Mouse (Mus musculus) urinary bladder, adult 2 months (tissue): ENCODE measurements around the gene Rdm1. TPM values are rescaled to one million over a fixed set of nuclear protein-coding genes. Genes with fewer than 3 reads are reported as not detected.
"Not testable (repeated sequence)": the region's sequence is repeated elsewhere in the genome, so short reads cannot be mapped to it uniquely, and the experiment has no call there.

Experiments
- DNase-seq: peaks from one replicate; pipeline ENCODE4 v3.0.0; 2022; ENCODE audit warnings: low spot score
- polyA plus RNA-seq: library from polyadenylated mRNA; depleted of rRNA; stranded (reverse); fragments of >200 nt; gene quantifications from 2 replicates; pipeline ENCODE4 v1.2.3, GENCODE M21; 2012

Rdm1 gene
- polyA plus RNA-seq, 1 experiment = 37.5 TPM

DNA sequence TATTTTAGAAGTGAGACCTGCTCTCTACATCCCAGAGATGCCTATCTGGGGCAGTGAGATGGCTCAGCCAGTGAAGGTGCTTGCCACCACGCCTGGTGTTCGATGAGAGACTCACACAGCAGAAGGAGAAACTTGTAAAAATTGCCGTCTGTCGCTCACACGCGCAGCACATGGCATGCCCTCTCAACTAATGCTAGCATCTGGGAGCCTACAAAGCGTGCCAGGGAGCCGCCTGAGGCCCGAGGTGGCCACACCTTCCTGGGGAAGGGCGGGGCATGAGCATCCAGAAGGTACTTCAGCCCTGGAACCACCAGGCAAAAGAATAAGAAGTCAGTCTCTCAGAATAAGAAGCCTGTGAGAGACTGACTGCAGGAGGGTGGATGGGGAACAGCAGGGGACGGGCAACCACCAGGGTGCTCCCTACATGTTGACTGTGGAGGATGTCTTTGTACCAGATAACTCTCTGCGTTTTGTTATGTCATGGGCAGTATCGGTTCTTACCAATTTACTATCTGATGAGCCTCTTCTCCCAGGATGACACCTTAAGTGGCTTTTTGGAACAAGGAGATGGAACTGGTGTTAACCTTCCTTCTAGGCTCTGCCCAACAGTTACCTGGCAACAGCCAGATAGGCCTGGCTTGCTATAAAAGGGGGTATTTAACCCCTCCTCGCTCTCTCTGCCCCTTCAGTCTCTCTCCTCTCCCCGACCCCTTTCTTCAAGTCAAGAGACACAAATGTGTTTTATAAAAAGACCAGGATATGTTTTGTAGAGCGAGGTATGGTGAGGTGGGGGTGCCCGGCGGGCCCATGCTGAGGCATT is 9.8 kb upstream of the Rdm1 start:
- no peak for DNase-seq

DNA sequence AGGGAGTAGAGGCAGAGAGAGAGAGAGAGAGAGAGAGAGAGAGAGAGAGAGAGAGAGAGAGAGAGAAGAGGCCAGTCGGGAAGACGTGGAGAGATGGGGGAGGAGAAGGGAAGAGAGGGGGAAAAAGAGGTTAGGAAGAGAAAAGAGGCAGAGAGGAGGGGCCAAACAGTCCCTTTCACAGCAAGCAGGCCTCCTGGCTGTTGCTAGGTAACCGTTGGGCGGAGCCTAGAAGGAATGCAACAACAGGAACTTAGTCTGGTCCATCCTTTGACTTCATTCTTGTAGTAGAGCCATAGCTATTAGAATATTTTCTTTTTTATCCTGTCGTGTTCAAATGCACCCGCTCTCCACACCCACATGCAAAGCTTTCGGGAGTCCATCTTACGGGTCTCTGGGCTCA is 9.1 kb upstream of the Rdm1 start:
- no peak for DNase-seq

DNA sequence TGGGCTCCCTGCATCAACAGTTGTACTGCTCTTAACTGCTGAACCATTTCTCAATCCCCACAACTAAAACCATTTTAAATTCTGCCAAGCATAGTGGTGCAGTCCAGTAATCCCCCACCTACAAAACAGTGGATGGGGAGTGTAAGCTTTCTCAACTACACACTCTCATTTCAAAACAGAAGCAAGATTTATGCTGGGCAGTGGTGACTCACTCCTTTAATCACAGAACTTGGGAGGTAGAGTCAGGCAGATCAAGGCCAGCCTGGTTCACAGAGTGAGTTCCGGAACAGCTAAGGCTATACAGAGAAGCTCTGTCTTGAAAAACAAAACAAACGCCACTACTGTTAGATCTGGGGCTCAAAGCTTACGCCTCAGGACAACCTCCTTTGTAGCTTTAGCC is 8.4 kb upstream of the Rdm1 start:
- no peak for DNase-seq

DNA sequence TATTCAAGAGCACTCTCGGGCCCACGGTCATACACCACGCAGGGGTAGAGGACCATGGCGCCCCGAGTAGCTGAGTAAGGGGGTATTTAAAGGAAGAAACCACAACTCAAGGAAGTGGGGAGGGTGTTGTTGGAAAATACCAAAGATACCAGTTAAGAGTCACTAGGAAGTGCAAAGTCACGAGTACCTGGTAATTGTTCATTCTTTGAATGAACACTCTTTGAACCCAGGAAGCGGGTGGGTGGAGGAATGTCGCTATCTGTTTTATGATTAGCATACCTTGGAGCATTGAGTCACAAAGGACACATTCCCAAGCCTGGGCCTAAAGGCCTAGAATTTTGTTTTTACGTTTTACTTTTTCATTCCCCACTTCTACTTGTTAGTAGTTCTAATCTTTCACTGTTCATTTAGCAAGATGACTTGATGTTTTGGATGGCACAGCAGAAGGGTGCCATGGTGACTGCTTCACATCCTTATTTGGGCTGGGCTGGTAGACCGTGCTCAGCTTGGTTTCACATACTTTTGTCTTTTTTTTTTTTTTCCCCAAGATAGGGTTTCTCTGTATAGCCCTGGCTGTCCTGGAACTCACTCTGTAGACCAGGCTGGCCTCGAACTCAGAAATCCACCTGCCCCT is 6.9 kb upstream of the Rdm1 start:
- DNase-seq = not testable (repeated sequence)

DNA sequence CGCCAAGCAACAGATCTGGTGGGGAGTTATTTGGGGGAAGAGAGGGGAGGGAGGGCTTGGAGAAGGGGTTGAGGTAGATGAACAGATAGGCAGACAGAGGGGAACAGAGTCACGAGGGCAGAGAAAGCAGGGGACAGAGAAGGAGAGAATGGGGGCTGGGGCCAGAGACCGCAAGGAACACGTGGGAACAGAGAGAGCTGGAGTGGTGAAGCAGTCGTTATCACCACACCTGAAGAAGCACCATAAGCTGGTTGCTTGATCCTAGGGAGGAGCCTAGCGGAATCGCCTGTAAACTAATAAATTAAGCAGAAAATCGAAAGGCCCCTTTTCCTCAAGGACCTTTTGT is 373 bp upstream of the Rdm1 start:
- no peak for DNase-seq

DNA sequence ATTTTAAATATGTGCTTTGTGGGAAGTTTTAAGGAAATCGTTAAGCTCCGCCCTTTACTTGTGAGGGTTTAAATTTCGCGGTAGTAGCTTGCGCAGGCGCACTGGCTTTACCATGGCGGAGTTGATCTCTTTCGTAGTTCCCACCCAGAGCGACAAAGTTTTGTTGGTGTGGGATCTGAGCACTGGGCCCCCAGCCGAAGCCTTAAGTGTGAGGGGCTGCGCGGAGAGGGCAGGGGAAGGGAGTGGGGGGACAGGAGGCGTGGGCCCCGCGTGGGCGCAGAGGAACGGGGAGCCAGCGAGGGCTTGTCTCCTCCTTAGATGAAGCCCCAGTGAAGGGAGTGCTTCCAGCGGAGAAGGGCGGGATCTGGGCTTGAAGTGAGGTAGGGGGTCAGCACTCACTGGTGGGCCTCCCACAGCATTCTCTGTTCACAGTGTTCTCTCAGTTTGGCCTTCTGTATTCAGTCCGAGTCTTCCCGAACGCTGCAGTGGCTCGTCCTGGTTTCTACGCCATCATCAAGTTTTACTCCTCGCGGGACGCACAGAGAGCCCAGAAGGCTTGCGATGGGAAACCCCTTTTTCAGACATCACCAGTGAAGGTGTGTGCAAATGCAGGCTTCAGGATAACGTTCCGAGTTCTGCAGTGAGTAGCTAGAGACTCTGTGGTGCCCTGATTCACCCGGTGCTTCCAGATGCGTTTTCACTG is 1.0 kb downstream of the Rdm1 start:
- DNase-seq = peak; percentile 84

DNA sequence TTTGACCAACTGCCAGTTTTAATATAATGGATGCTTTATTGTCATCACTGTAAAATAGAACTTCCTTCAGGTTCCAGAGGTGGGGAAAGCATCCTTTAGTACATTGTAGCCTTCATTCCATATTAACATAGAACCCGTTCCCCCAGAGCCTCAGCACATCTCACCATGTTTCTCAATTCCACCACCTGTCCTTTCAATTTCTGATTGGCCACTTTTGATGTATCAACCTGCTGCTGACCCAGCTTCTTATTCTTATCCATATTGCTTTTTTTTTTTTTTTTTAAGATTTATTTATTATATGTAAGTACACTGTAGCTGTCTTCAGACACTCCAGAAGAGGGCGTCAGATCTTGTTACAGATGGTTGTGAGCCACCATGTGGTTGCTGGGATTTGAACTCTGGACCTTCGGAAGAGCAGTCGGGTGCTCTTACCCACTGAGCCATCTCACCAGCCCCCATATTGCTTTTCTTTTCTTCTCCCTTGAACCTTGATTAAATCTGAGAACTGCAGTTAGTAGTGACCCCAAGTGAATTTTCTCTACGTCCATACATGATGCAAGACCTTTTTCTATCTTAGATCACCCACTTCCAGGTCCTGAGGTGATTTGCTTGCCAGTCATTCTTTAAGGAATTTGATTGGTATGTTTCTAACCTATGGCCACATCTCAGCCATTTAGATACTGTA is 1.9 kb downstream of the Rdm1 start:
- not testable (repeated sequence) for DNase-seq

DNA sequence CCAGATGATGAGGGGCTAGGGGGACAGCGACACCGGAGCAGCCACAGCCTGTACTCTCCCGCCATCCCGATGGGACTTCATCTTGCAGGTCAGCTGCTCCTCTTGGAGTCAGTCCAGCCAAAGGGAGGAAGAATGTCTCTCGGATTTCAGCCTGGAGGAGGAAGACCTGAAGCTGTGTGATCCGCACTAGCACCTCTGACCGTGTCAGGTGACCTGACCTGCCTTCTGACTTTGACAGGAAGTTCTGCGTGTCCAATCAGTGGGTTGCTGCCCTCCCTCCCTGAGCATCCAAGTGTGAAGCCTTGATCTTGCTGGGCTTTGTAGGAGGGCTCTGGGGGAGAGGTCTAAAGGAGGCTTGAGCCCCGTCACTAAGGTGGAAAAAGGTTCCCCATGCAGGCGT is 8.7 kb downstream of the Rdm1 start:
- DNase-seq = no peak

DNA sequence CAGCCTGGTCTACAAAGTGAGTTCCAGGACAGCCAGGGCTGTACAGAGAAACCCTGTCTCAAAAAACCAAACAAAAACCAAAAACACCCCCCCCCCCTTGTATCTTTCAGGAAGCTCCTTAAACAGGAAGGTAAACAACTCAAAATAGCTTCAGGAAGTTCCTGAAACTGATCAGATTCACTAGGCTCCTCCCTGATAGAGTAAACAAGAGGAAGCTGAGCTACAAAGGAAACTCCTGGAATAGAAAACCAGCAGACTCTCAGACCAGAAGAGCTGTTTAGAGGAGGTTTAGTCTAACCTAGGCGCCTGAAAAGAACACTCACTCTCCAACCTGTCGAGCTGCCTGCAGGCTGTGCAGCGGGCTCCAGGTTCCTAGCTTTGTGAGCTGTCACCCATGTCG is 12.8 kb downstream of the Rdm1 start:
- DNase-seq = no peak

DNA sequence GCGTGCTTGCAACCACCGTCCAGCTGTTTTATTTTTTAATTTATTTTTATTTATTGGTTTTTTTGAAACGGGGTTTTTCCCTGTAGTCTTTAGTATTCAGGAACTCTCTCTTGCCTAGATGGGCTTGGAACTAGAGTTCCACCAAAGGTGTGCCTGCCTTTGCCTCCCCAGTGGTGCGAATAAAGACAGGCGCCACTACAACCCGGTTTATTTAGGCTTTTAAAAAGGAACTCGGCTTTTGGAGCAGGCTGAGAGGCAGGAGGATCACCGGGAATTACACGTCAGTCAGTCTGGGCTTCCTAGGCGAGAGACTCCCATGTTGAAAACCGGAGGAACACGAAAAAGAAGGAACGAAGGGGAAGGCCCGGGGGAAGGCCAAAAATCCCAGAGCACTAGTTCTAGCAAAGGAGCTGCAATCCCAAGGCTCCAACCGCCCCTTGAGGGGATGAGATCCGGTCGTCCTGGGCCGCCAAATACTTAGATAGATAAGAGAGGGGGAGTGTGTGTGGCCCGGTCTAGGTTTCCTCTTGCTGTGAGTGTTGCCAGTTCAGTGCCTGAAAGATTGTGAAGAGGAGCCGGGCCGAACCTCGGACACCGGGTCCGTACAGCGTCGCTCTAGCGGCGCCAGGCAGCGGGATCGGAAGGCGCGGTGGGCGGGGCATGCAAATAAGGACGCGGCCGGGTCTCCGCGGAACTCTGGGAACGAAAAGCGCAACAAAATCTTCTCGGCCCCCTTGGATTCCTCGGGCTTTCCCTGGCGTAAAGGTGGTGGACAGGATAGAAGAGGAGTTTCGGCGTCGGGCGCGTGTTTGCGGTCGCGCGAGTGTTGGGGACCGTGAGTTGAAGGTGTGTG is 14.1 kb downstream of the Rdm1 start:
- peak; percentile 62 for DNase-seq

DNA sequence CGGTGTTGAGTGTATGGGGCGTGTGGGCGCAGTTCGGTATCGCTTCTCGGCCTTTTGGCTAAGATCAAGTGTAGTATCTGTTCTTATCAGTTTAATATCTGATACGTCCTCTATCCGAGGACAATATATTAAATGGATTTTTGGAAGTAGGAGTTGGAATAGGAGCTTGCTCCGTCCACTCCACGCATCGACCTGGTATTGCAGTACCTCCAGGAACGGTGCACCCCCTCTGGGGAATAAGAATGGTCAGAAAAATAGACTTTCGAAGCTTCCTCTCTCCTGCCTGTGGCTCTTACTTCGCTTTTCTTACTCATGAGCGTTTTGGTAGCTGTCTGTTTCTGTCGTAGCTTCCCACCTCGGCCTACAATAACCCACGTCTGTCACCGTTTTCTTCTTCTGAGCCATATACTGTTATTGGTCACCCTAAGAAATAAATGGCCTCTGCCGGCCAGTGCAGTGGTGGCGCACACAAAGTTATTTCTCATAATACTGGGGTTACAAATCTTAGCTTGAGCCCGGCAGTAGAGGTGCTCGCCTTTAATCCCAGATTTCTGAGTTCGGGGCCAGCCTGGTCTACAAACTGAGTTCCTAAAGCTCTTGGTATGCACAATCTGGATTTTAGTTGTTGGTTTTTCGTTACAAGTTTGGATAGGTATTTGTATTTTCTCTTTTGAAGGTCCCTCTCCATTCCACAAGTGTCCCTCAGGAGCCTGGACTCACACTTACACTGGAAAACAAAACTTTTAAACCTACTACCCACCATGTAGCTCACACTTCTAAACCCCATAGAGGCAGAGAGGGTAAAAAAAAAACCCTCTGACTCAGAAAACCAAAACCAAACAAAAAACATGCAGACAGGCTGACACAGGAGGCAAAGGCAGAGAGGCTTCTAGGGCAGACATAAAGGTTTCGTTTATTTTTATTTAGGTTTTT is 15.0 kb downstream of the Rdm1 start:
- DNase-seq = not testable (repeated sequence)

DNA sequence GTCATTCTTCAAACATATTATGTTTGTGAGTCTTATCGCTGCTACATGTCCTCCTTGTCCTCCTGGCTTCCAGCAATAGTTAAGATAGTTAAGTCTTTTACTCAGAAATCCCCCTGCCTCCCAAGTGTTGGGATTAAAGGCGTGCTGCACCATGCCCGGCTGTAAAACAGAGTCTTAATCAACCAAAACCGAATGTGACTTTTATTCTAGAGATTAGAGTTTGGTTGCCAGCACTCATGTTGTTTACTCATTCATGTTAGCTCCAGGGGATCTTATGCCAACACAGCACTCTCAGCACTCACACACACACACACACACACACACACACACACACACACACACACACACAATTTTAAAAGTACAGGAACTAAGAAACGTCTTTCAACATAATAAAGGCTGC is 15.9 kb downstream of the Rdm1 start:
- DNase-seq = no peak

DNA sequence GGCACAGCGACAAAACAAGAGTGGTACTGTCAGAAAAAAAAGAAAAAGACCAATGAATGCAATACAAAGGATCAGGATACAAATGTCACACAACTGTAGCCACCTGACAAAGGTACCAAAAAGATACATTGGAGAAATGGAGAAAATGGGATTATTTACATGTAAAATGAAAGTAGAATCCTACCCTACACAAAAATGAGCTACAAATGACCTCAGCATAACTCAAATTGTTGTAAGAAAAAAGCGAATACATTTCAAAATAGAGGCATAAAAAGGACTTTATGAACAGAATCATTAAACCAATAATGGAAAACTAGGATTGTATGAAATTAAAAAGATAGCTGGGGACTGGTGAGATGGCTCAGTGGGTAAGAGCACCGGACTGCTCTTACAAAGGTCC is 17.6 kb downstream of the Rdm1 start:
- DNase-seq = no peak

DNA sequence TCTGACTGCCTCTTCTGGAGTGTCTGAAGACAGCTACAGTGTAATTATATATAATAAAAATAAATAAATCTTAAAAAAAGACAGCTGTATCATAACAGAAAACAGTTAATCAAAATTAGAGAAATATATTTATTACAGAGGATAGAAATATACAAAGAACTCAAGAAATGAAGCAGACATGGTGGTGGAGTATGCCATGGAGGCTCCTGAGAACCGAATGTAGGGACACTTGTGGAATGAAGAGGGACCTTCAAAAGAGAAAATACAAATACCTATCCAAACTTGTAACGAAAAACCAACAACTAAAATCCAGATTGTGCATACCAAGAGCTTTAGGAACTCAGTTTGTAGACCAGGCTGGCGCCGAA is 18.0 kb downstream of the Rdm1 start:
- not testable (repeated sequence) for DNase-seq

DNA sequence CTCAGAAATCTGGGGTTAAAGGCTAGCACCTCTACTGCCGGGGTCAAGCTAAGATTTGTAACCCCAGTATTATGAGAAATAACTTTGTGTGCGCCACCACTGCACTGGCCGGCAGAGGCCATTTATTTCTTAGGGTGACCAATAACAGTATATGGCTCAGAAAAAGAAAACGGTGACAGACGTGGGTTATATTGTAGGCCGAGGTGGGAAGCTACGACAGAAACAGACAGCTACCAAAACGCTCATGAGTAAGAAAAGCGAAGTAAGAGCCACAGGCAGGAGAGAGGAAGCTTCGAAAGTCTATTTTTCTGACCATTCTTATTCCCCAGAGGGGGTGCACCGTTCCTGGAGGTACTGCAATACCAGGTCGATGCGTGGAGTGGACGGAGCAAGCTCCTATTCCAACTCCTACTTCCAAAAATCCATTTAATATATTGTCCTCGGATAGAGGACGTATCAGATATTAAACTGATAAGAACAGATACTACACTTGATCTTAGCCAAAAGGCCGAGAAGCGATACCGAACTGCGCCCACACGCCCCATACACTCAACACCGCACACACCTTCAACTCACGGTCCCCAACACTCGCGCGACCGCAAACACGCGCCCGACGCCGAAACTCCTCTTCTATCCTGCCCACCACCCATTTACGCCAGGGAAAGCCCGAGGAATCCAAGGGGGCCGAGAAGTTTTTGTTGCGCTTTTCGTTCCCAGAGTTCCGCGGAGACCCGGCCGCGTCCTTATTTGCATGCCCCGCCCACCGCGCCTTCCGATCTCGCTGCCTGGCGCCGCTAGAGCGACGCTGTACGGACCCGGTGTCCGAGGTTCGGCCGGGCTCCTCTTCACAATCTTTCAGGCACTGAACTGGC is 18.7 kb downstream of the Rdm1 start:
- peak; percentile 60 for DNase-seq

DNA sequence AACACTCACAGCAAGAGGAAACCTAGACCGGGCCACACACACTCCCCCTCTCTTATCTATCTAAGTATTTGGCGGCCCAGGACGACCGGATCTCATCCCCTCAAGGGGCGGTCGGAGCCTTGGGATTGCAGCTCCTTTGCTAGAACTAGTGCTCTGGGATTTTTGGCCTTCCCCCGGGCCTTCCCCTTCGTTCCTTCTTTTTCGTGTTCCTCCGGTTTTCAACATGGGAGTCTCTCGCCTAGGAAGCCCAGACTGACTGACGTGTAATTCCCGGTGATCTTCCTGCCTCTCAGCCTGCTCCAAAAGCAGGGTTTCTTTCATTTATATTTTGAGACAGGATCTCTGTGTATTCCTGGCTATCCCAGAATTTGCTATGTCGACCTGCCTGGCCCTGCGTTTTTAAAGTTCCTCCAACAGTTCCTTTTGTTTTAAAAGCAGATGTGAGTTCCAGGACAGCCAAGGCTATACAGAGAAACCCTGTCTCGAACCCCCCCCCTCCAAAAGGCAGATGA is 19.3 kb downstream of the Rdm1 start:
- not testable (repeated sequence) for DNase-seq

DNA sequence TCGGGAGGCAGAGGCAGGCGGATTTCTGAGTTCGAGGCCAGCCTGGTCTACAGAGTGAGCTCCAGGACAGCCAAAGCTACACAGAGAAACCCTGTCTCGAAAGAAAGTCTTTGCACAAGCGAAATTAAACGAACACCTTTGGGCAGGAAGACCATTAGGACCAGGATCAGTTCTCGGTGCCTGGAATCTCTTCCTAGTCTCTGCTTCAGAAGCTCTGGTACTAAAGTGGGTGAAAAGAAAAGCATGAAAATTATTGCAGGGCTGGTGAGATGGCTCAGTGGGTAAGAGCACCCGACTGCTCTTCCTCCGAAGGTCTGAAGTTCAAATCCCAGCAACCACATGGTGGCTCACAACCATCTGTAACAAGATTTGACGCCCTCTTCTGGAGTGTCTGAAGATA is 20.1 kb downstream of the Rdm1 start:
- not testable (repeated sequence) for DNase-seq

DNA sequence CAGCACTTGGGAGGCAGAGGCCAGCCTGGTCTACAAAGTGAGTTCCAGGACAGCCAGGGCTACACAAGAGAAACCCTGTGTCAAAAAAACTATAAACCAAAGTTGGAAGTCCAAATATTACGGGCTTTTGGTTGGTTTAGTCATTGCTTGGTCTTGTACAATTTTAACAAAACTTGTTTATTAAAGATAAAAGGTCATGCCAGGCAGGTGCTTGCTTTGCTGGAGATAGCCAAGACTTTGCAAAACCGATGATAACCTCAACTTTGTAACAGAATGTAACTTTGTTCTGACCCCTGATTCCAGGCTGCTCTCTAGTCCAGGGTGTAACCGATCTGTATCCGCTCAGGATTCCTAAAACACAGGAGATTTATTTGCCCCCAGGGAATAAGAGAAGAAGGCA is 29.4 kb downstream of the Rdm1 start:
- DNase-seq = no peak

DNA sequence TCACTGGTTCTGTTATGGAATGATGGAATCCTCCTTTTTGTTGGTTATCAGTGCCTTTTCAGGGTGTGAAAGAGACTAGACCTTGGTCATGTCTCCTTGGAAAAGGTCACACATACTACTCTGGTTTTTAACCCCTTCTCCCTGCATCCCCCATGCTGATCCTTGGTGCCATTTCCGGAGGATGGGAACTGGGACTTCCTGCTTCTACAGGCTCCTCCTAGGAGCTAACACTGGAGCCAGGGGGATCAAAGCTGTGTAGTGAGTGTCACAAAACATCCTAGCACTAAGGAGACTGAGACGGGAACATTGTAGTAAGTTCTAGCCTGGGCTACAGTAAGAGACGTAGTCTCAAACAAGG is 30.5 kb downstream of the Rdm1 start:
- no peak for DNase-seq
